Mouse (Mus musculus) neural tube, embryonic 12.5 days (tissue): ENCODE results near the gene Nfe2l2. TPM values are rescaled to one million over a fixed set of nuclear protein-coding genes. Genes with fewer than 3 reads are reported as not detected.

Experiments used
- ATAC-seq: fragments of 200-750 bp; cut with Nextera tagmentation; 2 replicates; pipeline ENCODE4 v1.8.0; 2017; ENCODE audit warnings: low read depth, mild to moderate bottlenecking, moderate TSS enrichment, moderate library complexity; ENCODE audit not compliant: low FRiP score
- H3K27ac ChIP-seq: fragments of 300-500 bp; sonication (generic); 2 replicates; pipeline ENCODE4 v1.5.1; 2016
- H3K27me3 ChIP-seq: fragments of 300-500 bp; sonication (generic); replicated peaks from 2 replicates; pipeline ENCODE4 v1.6.1; 2016; ENCODE audit warnings: mild to moderate bottlenecking
- H3K36me3 ChIP-seq: fragments of 300-500 bp; sonication (generic); 2 replicates; pipeline ENCODE4 v1.6.1; 2016; ENCODE audit warnings: mild to moderate bottlenecking
- H3K4me1 ChIP-seq: fragments of 300-500 bp; sonication (generic); 2 replicates; pipeline ENCODE4 v1.6.1; 2016
- H3K4me2 ChIP-seq: fragments of 300-500 bp; sonication (generic); replicated peaks from 2 replicates; pipeline ENCODE4 v1.6.1; 2016; ENCODE audit warnings: mild to moderate bottlenecking
- H3K4me3 ChIP-seq: fragments of 300-500 bp; sonication (generic); 2 replicates; pipeline ENCODE4 v1.5.1; 2016
- H3K9ac ChIP-seq: fragments of 300-500 bp; sonication (generic); 2 replicates; pipeline ENCODE4 v1.6.1; 2016; ENCODE audit warnings: mild to moderate bottlenecking
- H3K9me3 ChIP-seq: fragments of 300-500 bp; sonication (generic); 2 replicates; pipeline ENCODE4 v1.6.1; 2016; ENCODE audit warnings: mild to moderate bottlenecking
- WGBS: fragments of 180-500 bp; shearing (Covaris S2); methylation state at CpG from one replicate; pipeline ENCODE4 v1.1.7; 2016; 5-methylcytosine and 5-hydroxymethylcytosine counted together
- polyA plus RNA-seq: library from polyadenylated mRNA; unstranded; fragments of >200 nt; fragmentation: Nextera tagmentation; extraction: Ambion mirVana; gene quantifications from 2 replicates; pipeline ENCODE4 v1.2.1, GENCODE M21; 2016

The Nfe2l2 gene
- polyA plus RNA-seq, 1 experiment from 2014 or later = 20.9 TPM

GRCm38 (mm10) chr2:75692369-75692768, 12.1 kb downstream of the Nfe2l2 start:
- Histone ChIP-seq H3K27me3 (no peaks in the 10 kb centered on the region), H3K36me3 (no peaks in the 10 kb centered on the region), H3K4me1 (peaks cover 6% of the 10 kb centered on the region; the same call in 1 of the 2 replicates), H3K4me3 (no peak overlapping the region), H3K9ac (no peak overlapping the region), H3K4me2 (no peak overlapping the region), H3K9me3 (no peaks in the 10 kb centered on the region), H3K27ac (no peak overlapping the region)
- no peak for ATAC-seq
- 93% methylated on average over 6 of the region's 6 CpGs for WGBS

DNA sequence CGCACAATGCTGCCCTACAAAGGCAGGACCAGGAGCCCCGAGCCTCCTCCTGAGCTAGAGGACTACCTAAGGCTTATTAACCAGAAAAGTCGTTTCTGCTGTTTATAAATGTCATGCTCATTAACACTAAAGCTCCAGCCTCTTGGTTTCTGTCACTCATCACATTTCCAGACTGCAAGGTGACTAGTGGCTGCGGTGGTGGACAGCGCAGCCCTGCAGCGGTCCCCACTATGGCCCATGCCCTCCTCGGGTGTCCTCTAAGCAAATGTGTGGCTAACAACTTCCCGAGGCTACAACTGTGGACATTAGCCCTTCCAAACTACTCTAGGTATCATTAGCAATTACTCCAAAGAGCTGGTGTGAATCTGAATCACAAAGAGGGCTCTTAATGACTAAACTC, 13.1 kb downstream of the Nfe2l2 start:
- Histone ChIP-seq H3K36me3 (no peaks in the 10 kb centered on the region), H3K4me2 (no peak overlapping the region), H3K27ac (no peak overlapping the region), H3K4me1 (peaks cover 5% of the 10 kb centered on the region; the same call in 1 of the 2 replicates), H3K9me3 (no peaks in the 10 kb centered on the region), H3K4me3 (no peak overlapping the region), H3K27me3 (no peaks in the 10 kb centered on the region), H3K9ac (no peak overlapping the region)
- 81% methylated on average over 8 of the region's 8 CpGs for WGBS
- ATAC-seq = no peak

DNA sequence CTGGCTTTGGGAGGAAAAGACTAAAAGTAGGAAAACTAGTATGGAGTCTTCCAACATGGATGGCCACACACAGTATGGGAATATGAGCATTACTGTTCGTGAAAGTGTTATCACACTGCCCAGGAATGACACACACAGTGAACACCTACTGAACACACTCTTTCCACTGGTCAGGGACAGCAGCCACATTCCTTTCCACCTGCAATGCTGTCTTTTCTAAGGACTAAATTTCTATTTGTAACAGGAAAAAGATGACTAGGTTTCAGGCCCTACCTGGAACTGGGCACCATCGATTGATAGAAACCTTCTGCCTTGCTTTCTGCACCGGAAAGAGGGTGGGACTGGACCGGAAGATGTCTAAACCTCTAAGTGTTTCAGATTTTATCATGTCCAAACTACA, 13.8 kb downstream of the Nfe2l2 start:
- Histone ChIP-seq H3K4me2 (no peak overlapping the region), H3K27ac (no peak overlapping the region), H3K36me3 (no peaks in the 10 kb centered on the region), H3K27me3 (no peaks in the 10 kb centered on the region), H3K9ac (no peak overlapping the region), H3K9me3 (no peaks in the 10 kb centered on the region), H3K4me3 (no peak overlapping the region), H3K4me1 (no peaks in the 10 kb centered on the region)
- no peak for ATAC-seq
- WGBS = 96% methylated on average over 4 of the region's 4 CpGs

DNA sequence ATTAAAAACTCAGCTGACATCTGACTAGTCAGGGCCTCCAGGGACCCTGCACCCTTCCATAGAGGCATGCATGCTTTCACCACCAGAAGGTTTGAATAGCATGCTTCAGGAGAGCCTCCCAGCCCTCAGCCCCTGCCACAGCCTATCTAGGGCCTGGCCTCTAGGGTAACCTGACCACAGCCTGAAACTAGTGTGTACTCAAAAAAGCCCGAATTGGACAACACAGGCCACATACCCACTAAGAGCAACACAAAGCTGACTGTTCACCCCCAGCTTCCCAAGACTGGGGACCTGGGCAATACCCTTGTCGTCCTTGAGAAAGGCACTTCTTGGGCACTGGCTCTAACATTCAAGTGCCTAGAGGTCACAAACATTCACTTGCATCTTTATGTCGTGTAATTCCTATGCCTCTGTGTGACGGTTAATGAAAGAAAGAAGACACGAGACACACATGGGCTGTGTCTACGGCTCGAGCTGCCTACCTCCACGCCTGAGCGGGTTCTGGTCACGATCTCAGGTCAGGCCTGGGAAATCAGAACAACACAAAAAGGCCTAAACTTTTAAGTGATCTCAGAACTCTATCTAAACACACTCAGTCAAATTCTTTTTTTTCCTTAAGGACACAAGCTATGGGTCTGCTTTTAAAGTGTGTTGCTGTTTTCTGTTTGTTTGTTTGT, 14.8 kb downstream of the Nfe2l2 start:
- no peak for ATAC-seq

GRCm38 (mm10) chr2:75688901-75689300, 15.5 kb downstream of the Nfe2l2 start:
- H3K4me3 ChIP-seq = no peak overlapping the region
- no peaks in the 10 kb centered on the region for H3K36me3 ChIP-seq
- 68% methylated on average over 1 of the region's 1 CpGs for WGBS
- no peak for ATAC-seq
- no peaks in the 10 kb centered on the region for H3K9me3 ChIP-seq
- H3K9ac ChIP-seq = no peak overlapping the region
- H3K4me1 ChIP-seq = no peaks in the 10 kb centered on the region
- H3K27me3 ChIP-seq = no peaks in the 10 kb centered on the region
- no peak overlapping the region for H3K27ac ChIP-seq
- H3K4me2 ChIP-seq = no peak overlapping the region

More for the DNA sequence above, 14.8 kb downstream of the Nfe2l2 start:
- H3K36me3 ChIP-seq = no peaks in the 10 kb centered on the region
- no peak overlapping the region for H3K27ac ChIP-seq
- no peaks in the 10 kb centered on the region for H3K27me3 ChIP-seq
- no peak overlapping the region for H3K4me3 ChIP-seq
- no peak overlapping the region for H3K9ac ChIP-seq
- no peak overlapping the region for H3K4me2 ChIP-seq
- 89% methylated on average over 10 of the region's 10 CpGs for WGBS
- no peaks in the 10 kb centered on the region for H3K9me3 ChIP-seq
- no peaks in the 10 kb centered on the region for H3K4me1 ChIP-seq

DNA sequence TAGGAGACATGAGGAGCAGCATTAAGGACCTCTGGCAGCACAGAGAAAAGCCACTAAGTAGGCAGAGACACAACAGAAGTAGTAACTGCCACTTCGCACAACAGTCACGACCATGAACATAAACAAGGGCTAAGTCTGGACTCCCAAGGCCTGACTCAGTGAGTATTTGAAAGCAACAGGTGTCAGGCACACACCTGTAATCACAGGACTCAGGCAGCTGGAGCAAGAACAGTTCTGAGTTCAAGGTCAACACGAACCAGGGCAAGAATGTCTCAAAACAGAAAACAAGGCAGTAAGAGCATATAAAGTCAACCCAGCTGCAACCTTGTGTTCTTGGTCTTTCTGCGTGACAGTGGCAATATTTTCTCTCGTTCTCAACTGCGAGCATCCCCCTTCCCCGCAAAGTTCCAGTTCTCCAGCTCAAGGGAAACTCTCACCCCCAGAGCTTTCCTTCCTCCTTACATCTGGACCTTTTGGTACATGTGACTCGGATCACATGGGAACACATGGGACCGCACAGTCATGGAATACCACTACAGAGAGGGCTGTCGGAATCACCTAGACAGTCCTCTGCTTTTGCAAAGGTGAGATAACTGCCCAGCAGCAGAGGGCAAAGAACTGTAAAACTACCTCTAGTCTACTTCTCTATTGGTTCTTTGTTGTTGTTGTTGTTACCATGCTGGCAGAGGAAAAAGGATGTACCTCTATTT, 17.2 kb downstream of the Nfe2l2 start:
- ATAC-seq = no peak
- Histone ChIP-seq H3K4me2 (no peak overlapping the region), H3K27me3 (no peaks in the 10 kb centered on the region), H3K9me3 (no peaks in the 10 kb centered on the region), H3K4me3 (no peak overlapping the region), H3K36me3 (no peaks in the 10 kb centered on the region), H3K9ac (no peak overlapping the region), H3K27ac (no peak overlapping the region), H3K4me1 (no peaks in the 10 kb centered on the region; the same call in 1 of the 2 replicates)
- 94% methylated on average over 10 of the region's 10 CpGs for WGBS

GRCm38 (mm10) chr2:75685458-75685861, 19.0 kb downstream of the Nfe2l2 start:
- H3K36me3 ChIP-seq = no peaks in the 10 kb centered on the region
- H3K9ac ChIP-seq = no peak overlapping the region
- WGBS = 87% methylated on average over 6 of the region's 6 CpGs
- no peaks in the 10 kb centered on the region for H3K27me3 ChIP-seq
- H3K4me3 ChIP-seq = no peak overlapping the region
- no peak for ATAC-seq
- no peak overlapping the region for H3K27ac ChIP-seq
- H3K9me3 ChIP-seq = no peaks in the 10 kb centered on the region
- no peak overlapping the region for H3K4me2 ChIP-seq
- H3K4me1 ChIP-seq = no peaks in the 10 kb centered on the region; the same call in 1 of the 2 replicates

GRCm38 (mm10) chr2:75684526-75684925, 19.9 kb downstream of the Nfe2l2 start:
- ATAC-seq = no peak
- no peak overlapping the region for H3K4me3 ChIP-seq
- no peaks in the 10 kb centered on the region for H3K36me3 ChIP-seq
- H3K9me3 ChIP-seq = no peaks in the 10 kb centered on the region
- H3K27me3 ChIP-seq = no peaks in the 10 kb centered on the region
- no peaks in the 10 kb centered on the region; the same call in 1 of the 2 replicates for H3K4me1 ChIP-seq
- 76% methylated on average over 3 of the region's 3 CpGs for WGBS
- no peak overlapping the region for H3K4me2 ChIP-seq
- no peak overlapping the region for H3K27ac ChIP-seq
- no peak overlapping the region for H3K9ac ChIP-seq

- Histone ChIP-seq H3K27me3 (no peaks in the 10 kb centered on the region), H3K36me3 (no peaks in the 10 kb centered on the region), H3K27ac (no peak overlapping the region), H3K4me2 (no peak overlapping the region), H3K4me3 (no peak overlapping the region), H3K4me1 (no peaks in the 10 kb centered on the region; the same call in 1 of the 2 replicates), H3K9ac (no peak overlapping the region), H3K9me3 (no peaks in the 10 kb centered on the region)
- ATAC-seq = no peak
- 80% methylated on average over 15 of the region's 15 CpGs for WGBS
These were observed 21.3 kb downstream of the Nfe2l2 start for GRCm38 (mm10) chr2:75682978-75683709.

GRCm38 (mm10) chr2:75681439-75681838, 23.0 kb downstream of the Nfe2l2 start:
- Histone ChIP-seq H3K9me3 (no peaks in the 10 kb centered on the region), H3K4me3 (no peak overlapping the region), H3K27ac (no peak overlapping the region), H3K4me1 (no peaks in the 10 kb centered on the region; the same call in 1 of the 2 replicates), H3K4me2 (no peak overlapping the region), H3K9ac (no peak overlapping the region), H3K36me3 (peaks cover 3% of the 10 kb centered on the region), H3K27me3 (no peaks in the 10 kb centered on the region)
- 80% methylated on average over 7 of the region's 7 CpGs for WGBS
- ATAC-seq = no peak

GRCm38 (mm10) chr2:75679947-75680346, 24.5 kb downstream of the Nfe2l2 start:
- Histone ChIP-seq H3K9ac (no peak overlapping the region), H3K4me3 (no peak overlapping the region), H3K4me2 (no peak overlapping the region), H3K36me3 (peaks cover 9% of the 10 kb centered on the region), H3K4me1 (no peaks in the 10 kb centered on the region; the same call in 1 of the 2 replicates), H3K27me3 (no peaks in the 10 kb centered on the region), H3K9me3 (no peaks in the 10 kb centered on the region), H3K27ac (no peak overlapping the region)
- ATAC-seq = no peak
- 93% methylated on average over 8 of the region's 8 CpGs for WGBS

DNA sequence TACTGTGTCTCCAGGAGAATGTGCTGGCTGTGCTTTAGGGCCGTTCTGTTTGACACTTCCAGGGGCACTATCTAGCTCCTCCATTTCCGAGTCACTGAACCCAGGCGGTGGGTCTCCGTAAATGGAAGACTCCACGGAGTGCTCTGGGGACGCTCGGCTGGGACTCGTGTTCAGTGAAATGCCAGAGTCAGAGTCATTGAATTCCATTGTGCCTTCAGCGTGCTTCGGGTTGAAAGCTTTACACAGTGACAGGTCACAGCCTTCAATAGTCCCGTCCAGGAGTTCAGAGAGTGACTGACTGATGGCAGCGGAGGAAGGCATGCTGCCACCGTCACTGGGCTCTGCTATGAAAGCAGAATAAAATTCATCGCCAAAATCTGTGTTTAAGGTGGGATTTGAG, 27.9 kb downstream of the Nfe2l2 start:
- Histone ChIP-seq H3K27me3 (no peaks in the 10 kb centered on the region), H3K27ac (no peak overlapping the region), H3K36me3 (peaks cover 13% of the 10 kb centered on the region), H3K4me1 (no peaks in the 10 kb centered on the region), H3K4me2 (no peak overlapping the region), H3K9me3 (no peaks in the 10 kb centered on the region), H3K4me3 (no peak overlapping the region), H3K9ac (no peak overlapping the region)
- ATAC-seq = no peak
- WGBS = 77% methylated on average over 14 of the region's 14 CpGs
